Mouse (Mus musculus): ENCODE data around the gene March6. TPM values are rescaled to one million over a fixed set of nuclear protein-coding genes. Genes with fewer than 3 reads are reported as not detected.

March6 gene
- polyA plus RNA-seq, 1 experiment from 2014 or later: 37.6 TPM

DNA sequence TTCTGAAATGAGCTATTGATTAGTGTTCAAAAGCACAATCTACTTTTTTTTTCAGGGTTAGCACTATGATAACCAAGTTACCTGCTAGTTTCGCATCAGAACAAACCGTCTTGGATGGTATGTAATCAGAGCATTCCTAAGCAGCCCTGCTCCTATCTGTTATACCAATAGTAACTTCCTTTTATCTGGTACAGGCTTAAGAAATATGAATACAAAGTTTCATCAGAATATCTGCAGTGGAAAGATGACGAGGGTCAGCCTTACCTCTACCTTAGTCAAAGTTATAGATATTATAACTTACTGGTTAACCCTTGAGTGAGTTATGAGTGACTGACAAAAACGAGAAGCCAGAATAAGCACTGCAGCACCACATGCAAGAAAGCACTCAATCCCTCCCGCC lies 64.6 kb downstream of the March6 start:
- 90% methylated on average over 5 of the region's 5 CpGs for WGBS
- no peak overlapping the region for H3K4me2 ChIP-seq (ENCODE audit: low read length)
- no peaks in the 10 kb centered on the region for H3K9me3 ChIP-seq (ENCODE audit: control insufficient read depth, low read length)
- no peak overlapping the region for H3K4me3 ChIP-seq (ENCODE audit: control insufficient read depth in 1 of 2, insufficient read depth in 1 of 2, low read depth in 1 of 2, low read length in 2 of 2)
- no peak overlapping the region for H3K9ac ChIP-seq (ENCODE audit: low read length)
- no peaks in the 10 kb centered on the region for H3K27me3 ChIP-seq (ENCODE audit: control insufficient read depth, insufficient read depth, low read length)
- H3K36me3 ChIP-seq (ENCODE audit: control insufficient read depth, insufficient read depth, low read length): peaks cover 93% of the 10 kb centered on the region
- H3K27ac ChIP-seq (replicated peaks in 1 of 2; ENCODE audit: control insufficient read depth in 1 of 2, insufficient read depth in 1 of 2, low read depth in 2 of 2, low read length in 2 of 2): no peak overlapping the region
- no peak for ATAC-seq (ENCODE audit: insufficient number of reproducible peaks, insufficient read depth, low FRiP score, low read depth)
- H3K4me1 ChIP-seq (ENCODE audit: control insufficient read depth in 2 of 2, insufficient read depth in 2 of 2, low read length in 2 of 2): no peaks in the 10 kb centered on the region

DNA sequence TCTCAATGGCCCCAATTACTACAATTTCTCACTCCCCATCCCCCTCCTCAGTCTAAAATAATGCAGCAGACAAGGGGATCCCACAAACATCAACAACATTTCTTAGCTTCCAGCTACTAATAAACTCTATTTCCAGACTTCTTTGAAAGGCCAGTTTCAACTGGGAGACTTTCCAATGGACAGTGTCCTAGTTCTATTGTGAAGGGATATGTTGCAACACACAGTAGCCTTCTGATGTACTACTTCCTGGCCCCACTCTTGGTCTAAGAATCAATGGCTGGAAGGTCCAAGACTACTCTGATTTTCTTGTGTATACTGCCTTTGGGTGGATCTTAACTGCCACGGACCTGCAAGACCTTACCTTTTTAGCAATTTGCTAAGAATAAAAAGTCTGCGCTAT lies 65.0 kb downstream of the March6 start:
- no peaks in the 10 kb centered on the region for H3K4me1 ChIP-seq (ENCODE audit: control insufficient read depth in 2 of 2, insufficient read depth in 2 of 2, low read length in 2 of 2)
- H3K4me2 ChIP-seq (ENCODE audit: low read length): no peak overlapping the region
- H3K27me3 ChIP-seq (ENCODE audit: control insufficient read depth, insufficient read depth, low read length): no peaks in the 10 kb centered on the region
- H3K36me3 ChIP-seq (ENCODE audit: control insufficient read depth, insufficient read depth, low read length): peaks cover 93% of the 10 kb centered on the region
- no peaks in the 10 kb centered on the region for H3K9me3 ChIP-seq (ENCODE audit: control insufficient read depth, low read length)
- 94% methylated on average over 2 of the region's 2 CpGs for WGBS
- no peak overlapping the region for H3K9ac ChIP-seq (ENCODE audit: low read length)
- no peak overlapping the region for H3K4me3 ChIP-seq (ENCODE audit: control insufficient read depth in 1 of 2, insufficient read depth in 1 of 2, low read depth in 1 of 2, low read length in 2 of 2)
- no peak overlapping the region for H3K27ac ChIP-seq (replicated peaks in 1 of 2; ENCODE audit: control insufficient read depth in 1 of 2, insufficient read depth in 1 of 2, low read depth in 2 of 2, low read length in 2 of 2)
- ATAC-seq (ENCODE audit: insufficient number of reproducible peaks, insufficient read depth, low FRiP score, low read depth): no peak

DNA sequence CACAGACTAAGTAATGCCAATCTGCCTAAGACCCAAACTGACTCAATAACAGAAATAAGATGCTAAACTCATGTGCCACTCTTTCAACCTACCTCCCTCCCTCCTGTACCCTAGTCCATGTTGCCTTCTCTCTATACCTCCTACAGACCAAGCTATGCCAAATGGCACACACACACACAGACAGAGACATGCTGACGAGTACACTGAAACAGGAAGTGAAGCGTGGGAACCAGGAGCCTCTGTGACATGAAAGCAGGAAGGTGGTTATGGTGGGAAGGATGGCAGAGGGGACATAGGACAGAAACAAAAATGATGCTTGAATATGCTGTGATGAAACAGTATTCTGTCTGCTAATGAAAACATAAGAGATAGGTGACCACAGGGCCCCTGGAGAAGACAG lies 70.3 kb downstream of the March6 start:
- no peak overlapping the region for H3K27ac ChIP-seq (replicated peaks in 1 of 2; ENCODE audit: control insufficient read depth in 1 of 2, insufficient read depth in 1 of 2, low read depth in 2 of 2, low read length in 2 of 2)
- WGBS: 86% methylated on average over 2 of the region's 2 CpGs
- H3K4me1 ChIP-seq (ENCODE audit: control insufficient read depth in 2 of 2, insufficient read depth in 2 of 2, low read length in 2 of 2): no peaks in the 10 kb centered on the region
- no peak overlapping the region for H3K4me3 ChIP-seq (ENCODE audit: control insufficient read depth in 1 of 2, insufficient read depth in 1 of 2, low read depth in 1 of 2, low read length in 2 of 2)
- no peaks in the 10 kb centered on the region for H3K27me3 ChIP-seq (ENCODE audit: control insufficient read depth, insufficient read depth, low read length)
- peaks cover 86% of the 10 kb centered on the region for H3K36me3 ChIP-seq (ENCODE audit: control insufficient read depth, insufficient read depth, low read length)
- no peaks in the 10 kb centered on the region for H3K9me3 ChIP-seq (ENCODE audit: control insufficient read depth, low read length)
- H3K9ac ChIP-seq (ENCODE audit: low read length): no peak overlapping the region
- ATAC-seq (ENCODE audit: insufficient number of reproducible peaks, insufficient read depth, low FRiP score, low read depth): no peak
- H3K4me2 ChIP-seq (ENCODE audit: low read length): no peak overlapping the region

DNA sequence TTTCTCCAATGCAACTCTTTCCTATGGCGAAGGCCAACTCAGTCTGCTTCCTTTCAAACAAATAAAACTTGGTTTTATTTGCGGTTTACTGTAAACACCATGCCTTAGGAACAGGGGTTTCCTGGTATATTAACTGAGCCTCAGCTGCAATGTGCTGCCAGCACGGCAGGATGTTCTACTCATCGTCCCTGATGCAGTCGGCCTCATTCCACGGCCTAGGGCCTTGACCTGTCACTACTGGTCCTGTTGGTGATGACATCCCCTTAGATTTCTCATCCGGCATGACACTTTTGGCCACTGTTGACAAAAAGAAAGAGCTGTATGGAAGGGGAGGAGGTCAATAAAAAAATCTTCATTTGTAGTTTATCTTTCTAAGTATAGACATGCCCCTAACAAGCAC lies 72.8 kb downstream of the March6 start:
- 84% methylated on average over 7 of the region's 7 CpGs for WGBS
- Histone ChIP-seq H3K4me3 (ENCODE audit: control insufficient read depth in 1 of 2, insufficient read depth in 1 of 2, low read depth in 1 of 2, low read length in 2 of 2) (no peak overlapping the region), H3K9me3 (ENCODE audit: control insufficient read depth, low read length) (no peaks in the 10 kb centered on the region), H3K4me2 (ENCODE audit: low read length) (no peak overlapping the region), H3K27ac (replicated peaks in 1 of 2; ENCODE audit: control insufficient read depth in 1 of 2, insufficient read depth in 1 of 2, low read depth in 2 of 2, low read length in 2 of 2) (no peak overlapping the region), H3K9ac (ENCODE audit: low read length) (no peak overlapping the region), H3K4me1 (ENCODE audit: control insufficient read depth in 2 of 2, insufficient read depth in 2 of 2, low read length in 2 of 2) (0 out of 4 replicates have a peak, but pooled peaks cover 0 to 3% of the 10 kb centered on the region in 2 experiments), H3K27me3 (ENCODE audit: control insufficient read depth, insufficient read depth, low read length) (no peaks in the 10 kb centered on the region), H3K36me3 (ENCODE audit: control insufficient read depth, insufficient read depth, low read length) (peaks cover 69% of the 10 kb centered on the region)
- no peak for ATAC-seq (ENCODE audit: insufficient number of reproducible peaks, insufficient read depth, low FRiP score, low read depth)

DNA sequence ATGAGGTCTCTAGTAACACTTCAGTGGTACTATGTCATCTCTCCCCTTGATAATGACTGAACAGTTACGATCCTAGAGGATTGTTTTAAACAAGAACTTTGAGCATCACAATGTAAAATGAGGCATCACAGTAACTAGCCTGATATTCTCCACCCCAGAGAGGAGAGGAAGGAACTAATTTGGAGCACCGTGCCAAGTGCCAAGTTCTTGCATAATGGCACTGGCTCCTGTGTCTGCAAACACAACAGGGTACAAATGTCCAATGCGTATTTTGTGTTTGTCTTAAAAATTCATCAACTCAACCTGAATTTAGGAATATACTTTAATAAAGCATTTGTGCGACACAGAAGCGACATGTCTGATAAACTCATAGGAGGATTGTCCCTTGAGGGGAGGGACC lies 74.5 kb downstream of the March6 start:
- Histone ChIP-seq H3K9ac (ENCODE audit: low read length) (no peak overlapping the region), H3K27ac (replicated peaks in 1 of 2; ENCODE audit: control insufficient read depth in 1 of 2, insufficient read depth in 1 of 2, low read depth in 2 of 2, low read length in 2 of 2) (no peak overlapping the region)
- 89% methylated on average over 5 of the region's 5 CpGs for WGBS

DNA sequence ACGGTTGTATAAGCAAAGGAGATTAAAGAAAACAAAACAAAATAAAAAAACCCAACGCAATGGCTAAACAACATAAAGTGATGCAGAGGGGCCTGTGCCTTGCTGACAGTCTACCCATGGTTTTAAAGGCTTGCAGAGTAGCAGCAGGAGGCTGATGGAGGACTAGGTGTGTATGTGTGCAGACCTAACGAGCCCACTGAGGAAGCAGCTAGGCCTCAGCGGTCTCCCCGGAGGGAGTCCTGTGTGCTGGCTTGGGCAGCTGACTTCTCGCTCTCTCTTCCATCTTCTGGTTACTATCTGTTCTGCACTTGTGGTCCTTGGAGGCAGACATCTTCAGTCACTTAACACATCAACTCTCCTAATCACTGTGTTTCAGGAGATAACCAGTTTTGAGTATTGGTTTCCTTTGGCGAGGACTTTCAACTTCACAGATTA lies 76.0 kb downstream of the March6 start:
- Histone ChIP-seq H3K27me3 (ENCODE audit: control insufficient read depth, insufficient read depth, low read length) (no peaks in the 10 kb centered on the region), H3K9me3 (ENCODE audit: control insufficient read depth, low read length) (no peaks in the 10 kb centered on the region), H3K4me2 (ENCODE audit: low read length) (no peak overlapping the region), H3K4me3 (ENCODE audit: control insufficient read depth in 1 of 2, insufficient read depth in 1 of 2, low read depth in 1 of 2, low read length in 2 of 2) (no peak overlapping the region), H3K4me1 (ENCODE audit: control insufficient read depth in 2 of 2, insufficient read depth in 2 of 2, low read length in 2 of 2) (peaks cover 3% of the 10 kb centered on the region in 2 experiments; a peak in 1 of 4 replicates), H3K9ac (ENCODE audit: low read length) (no peak overlapping the region), H3K36me3 (ENCODE audit: control insufficient read depth, insufficient read depth, low read length) (peaks cover 37% of the 10 kb centered on the region), H3K27ac (replicated peaks in 1 of 2; ENCODE audit: control insufficient read depth in 1 of 2, insufficient read depth in 1 of 2, low read depth in 2 of 2, low read length in 2 of 2) (no peak overlapping the region)
- 52% methylated on average over 7 of the region's 7 CpGs for WGBS
- no peak for ATAC-seq (ENCODE audit: insufficient number of reproducible peaks, insufficient read depth, low FRiP score, low read depth)

More for the DNA sequence above, 74.5 kb downstream of the March6 start:
- Histone ChIP-seq H3K9me3 (ENCODE audit: control insufficient read depth, low read length) (no peaks in the 10 kb centered on the region), H3K4me2 (ENCODE audit: low read length) (no peak overlapping the region), H3K27me3 (ENCODE audit: control insufficient read depth, insufficient read depth, low read length) (no peaks in the 10 kb centered on the region), H3K4me1 (ENCODE audit: control insufficient read depth in 2 of 2, insufficient read depth in 2 of 2, low read length in 2 of 2) (peaks cover 3% of the 10 kb centered on the region in 2 experiments; a peak in 1 of 4 replicates), H3K36me3 (ENCODE audit: control insufficient read depth, insufficient read depth, low read length) (peaks cover 52% of the 10 kb centered on the region), H3K4me3 (ENCODE audit: control insufficient read depth in 1 of 2, insufficient read depth in 1 of 2, low read depth in 1 of 2, low read length in 2 of 2) (no peak overlapping the region)
- ATAC-seq (ENCODE audit: insufficient number of reproducible peaks, insufficient read depth, low FRiP score, low read depth): no peak

DNA sequence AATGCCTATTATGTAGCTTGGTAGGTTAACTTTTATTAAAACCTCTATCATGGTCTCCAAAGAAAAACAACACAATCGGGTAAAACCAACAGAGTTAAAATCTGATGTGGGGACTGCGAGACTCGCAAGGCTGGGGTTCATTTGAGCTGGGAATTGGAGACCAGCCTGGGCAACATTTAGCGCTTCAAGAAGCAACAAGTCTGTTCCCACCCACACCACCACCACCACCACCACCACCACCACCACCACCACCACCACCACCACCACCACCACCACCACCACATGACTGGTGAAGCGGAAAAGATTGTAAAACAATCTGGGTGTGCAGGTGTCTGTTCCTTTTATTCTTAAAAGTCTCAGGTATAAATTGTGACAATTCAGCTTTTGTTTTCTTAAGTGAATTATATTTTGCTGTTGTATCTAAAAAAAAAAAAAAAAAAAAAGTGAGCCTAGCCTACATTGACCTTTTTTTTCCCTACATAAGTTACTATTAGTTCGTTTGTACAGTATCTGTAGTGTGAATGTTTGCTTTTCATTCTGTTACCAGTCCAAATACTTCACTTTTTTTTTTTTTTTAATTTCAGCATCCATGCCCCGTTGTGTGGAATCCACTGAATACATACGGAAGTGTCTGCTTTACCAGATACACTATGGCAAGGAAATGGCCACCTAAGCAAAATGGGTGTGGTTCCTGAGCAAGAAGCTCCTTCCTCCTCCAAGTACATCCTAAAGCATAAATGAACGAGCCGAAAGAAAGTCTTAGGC lies 76.6 kb downstream of the March6 start:
- H3K27me3 ChIP-seq (ENCODE audit: control insufficient read depth, insufficient read depth, low read length): no peaks in the 10 kb centered on the region
- H3K9ac ChIP-seq (ENCODE audit: low read length): peak overlapping the region; percentile 79
- no peak for ATAC-seq (ENCODE audit: insufficient number of reproducible peaks, insufficient read depth, low FRiP score, low read depth)
- no peaks in the 10 kb centered on the region for H3K9me3 ChIP-seq (ENCODE audit: control insufficient read depth, low read length)
- 47% methylated on average over 10 of the region's 10 CpGs for WGBS
- H3K36me3 ChIP-seq (ENCODE audit: control insufficient read depth, insufficient read depth, low read length): peaks cover 31% of the 10 kb centered on the region
- H3K4me3 ChIP-seq (ENCODE audit: control insufficient read depth in 1 of 2, insufficient read depth in 1 of 2, low read depth in 1 of 2, low read length in 2 of 2): peak overlapping the region in 1 of 2 experiments; percentile 69; a peak in 3 of 4 replicates
- H3K4me1 ChIP-seq (ENCODE audit: control insufficient read depth in 2 of 2, insufficient read depth in 2 of 2, low read length in 2 of 2): peaks cover 3% of the 10 kb centered on the region in 2 experiments; a peak in 1 of 4 replicates
- peak overlapping the region; percentile 82 for H3K4me2 ChIP-seq (ENCODE audit: low read length)
- peak overlapping the region in 1 of 2 experiments; percentile 86; a peak in 2 of 4 replicates for H3K27ac ChIP-seq (replicated peaks in 1 of 2; ENCODE audit: control insufficient read depth in 1 of 2, insufficient read depth in 1 of 2, low read depth in 2 of 2, low read length in 2 of 2)
